ENCODE assay signal across 8 mouse cellular contexts in genomic region chr1:97833466-97834353, GRCm38 (mm10).
DNase-seq lines count a peak whose midpoint lies in the region; ATAC-seq lines count a peak whose summit lies in the region.

No protein-coding gene starts in this region.

- no peaks in the 10 kb centered on the region for H3K36me3 ChIP-seq in forebrain, embryonic 12.5 days (replicated peaks)
- H3K36me3 ChIP-seq in forebrain, embryonic 11.5 days (ENCODE audit: control insufficient read depth, insufficient read depth, low read length), result no peaks in the 10 kb centered on the region
- 0 out of 2 replicates have a peak, but pooled peaks cover 6% of the 10 kb centered on the region for H3K36me3 ChIP-seq in midbrain, embryonic 15.5 days (replicated peaks)

- ATAC-seq in forebrain, embryonic 12.5 days (ENCODE audit: low FRiP score), result peak; percentile 55; the same call in 1 of the 2 replicates
- ATAC-seq in forebrain, embryonic 11.5 days (replicated peaks; ENCODE audit: low FRiP score), result no peak
- peak; percentile 63; the same call in 1 of the 2 replicates for ATAC-seq in midbrain, embryonic 15.5 days (replicated peaks)

- H3K9me3 ChIP-seq in forebrain, embryonic 12.5 days, result no peaks in the 10 kb centered on the region
- H3K9me3 ChIP-seq in forebrain, embryonic 11.5 days (ENCODE audit: control insufficient read depth, low read length), result no peaks in the 10 kb centered on the region; the same call in 1 of the 2 replicates
- no peaks in the 10 kb centered on the region for H3K9me3 ChIP-seq in midbrain, embryonic 15.5 days

- no peak overlapping the region for H3K4me3 ChIP-seq in forebrain, embryonic 12.5 days (replicated peaks)
- H3K4me3 ChIP-seq in forebrain, embryonic 11.5 days (ENCODE audit: low read depth, low read length), result no peak overlapping the region
- H3K4me3 ChIP-seq in midbrain, embryonic 15.5 days, result no peak overlapping the region

- WGBS in forebrain, embryonic 12.5 days, result 69% methylated on average over 5 of the region's 5 CpGs
- 84% methylated on average over 5 of the region's 5 CpGs for WGBS in forebrain, embryonic 11.5 days
- 56% methylated on average over 5 of the region's 5 CpGs for WGBS in midbrain, embryonic 15.5 days

- no peak for DNase-seq in forebrain, embryonic 11.5 days (ENCODE audit: low spot score)
- DNase-seq in urinary bladder, postnatal 14 days (ENCODE audit: low spot score), result peak; percentile 19
- DNase-seq in urinary bladder, adult 2 months (ENCODE audit: low spot score), result no peak
- DNase-seq in kidney, adult 9 months, result peak; percentile 11
- no peak for DNase-seq in embryo, embryonic 10.5 days (ENCODE audit: low spot score)
- no peak for DNase-seq in urinary bladder, postnatal 10 days (ENCODE audit: low spot score)

- H3K9ac ChIP-seq in forebrain, embryonic 12.5 days, result no peak overlapping the region
- H3K9ac ChIP-seq in forebrain, embryonic 11.5 days (ENCODE audit: low read length), result no peak overlapping the region
- no peak overlapping the region for H3K9ac ChIP-seq in midbrain, embryonic 15.5 days

- H3K27me3 ChIP-seq in forebrain, embryonic 12.5 days, result no peaks in the 10 kb centered on the region
- H3K27me3 ChIP-seq in forebrain, embryonic 11.5 days (ENCODE audit: control insufficient read depth, insufficient read depth, low read length), result no peaks in the 10 kb centered on the region
- no peaks in the 10 kb centered on the region for H3K27me3 ChIP-seq in midbrain, embryonic 15.5 days (replicated peaks)

- H3K27ac ChIP-seq in forebrain, embryonic 12.5 days, result no peak overlapping the region
- H3K27ac ChIP-seq in forebrain, embryonic 11.5 days (ENCODE audit: low read depth, low read length), result no peak overlapping the region
- peak overlapping the region; percentile 48; the same call in 1 of the 2 replicates for H3K27ac ChIP-seq in midbrain, embryonic 15.5 days

- H3K4me1 ChIP-seq in forebrain, embryonic 12.5 days, result no peaks in the 10 kb centered on the region; the same call in 1 of the 2 replicates
- H3K4me1 ChIP-seq in forebrain, embryonic 11.5 days (replicated peaks; ENCODE audit: control insufficient read depth, insufficient read depth, low read length), result no peaks in the 10 kb centered on the region
- no peaks in the 10 kb centered on the region for H3K4me1 ChIP-seq in midbrain, embryonic 15.5 days

- H3K4me2 ChIP-seq in forebrain, embryonic 12.5 days, result no peak overlapping the region
- no peak overlapping the region for H3K4me2 ChIP-seq in forebrain, embryonic 11.5 days (ENCODE audit: low read depth, low read length, severe bottlenecking)
- H3K4me2 ChIP-seq in midbrain, embryonic 15.5 days, result no peak overlapping the region

Comparison
In these comparisons a context has a peak if more than half of its experiments do, and no peak if none do; other contexts are left out.
1. DNase-seq: peak in urinary bladder, postnatal 14 days (single experiment) and kidney, adult 9 months (single experiment); none in forebrain, embryonic 11.5 days (single experiment), urinary bladder, adult 2 months (single experiment), embryo, embryonic 10.5 days (single experiment) and urinary bladder, postnatal 10 days (single experiment).